Mouse (Mus musculus) embryonic stem cell, embryonic (primary cell): Measurements from ENCODE around the gene Gm3259.
"Not testable (repeated sequence)": the region's sequence is repeated elsewhere in the genome, so short reads cannot be mapped to it uniquely, and the experiment has no call there.

Source experiments
- CTCF ChIA-PET, 4 experiments: fragments of 300-600 bp in 2 of 4; fragments of 350-600 bp in 2 of 4; sonication (Branson Sonifier 250); formaldehyde crosslinking; loops; one replicate each; lab custom pipeline; 2022; ENCODE audit warnings: inconsistent platforms in 2 of 4; lab: Charles Lee
- POLR2A ChIA-PET, 4 experiments: fragments of 300-600 bp in 2 of 4; fragments of 350-600 bp in 2 of 4; sonication (Branson Sonifier 250); formaldehyde crosslinking; loops; one replicate each; lab custom pipeline; 2022; ENCODE audit warnings: antibody characterized with exemption in 4 of 4, inconsistent platforms in 1 of 4; lab: Charles Lee

The Gm3259 gene

DNA sequence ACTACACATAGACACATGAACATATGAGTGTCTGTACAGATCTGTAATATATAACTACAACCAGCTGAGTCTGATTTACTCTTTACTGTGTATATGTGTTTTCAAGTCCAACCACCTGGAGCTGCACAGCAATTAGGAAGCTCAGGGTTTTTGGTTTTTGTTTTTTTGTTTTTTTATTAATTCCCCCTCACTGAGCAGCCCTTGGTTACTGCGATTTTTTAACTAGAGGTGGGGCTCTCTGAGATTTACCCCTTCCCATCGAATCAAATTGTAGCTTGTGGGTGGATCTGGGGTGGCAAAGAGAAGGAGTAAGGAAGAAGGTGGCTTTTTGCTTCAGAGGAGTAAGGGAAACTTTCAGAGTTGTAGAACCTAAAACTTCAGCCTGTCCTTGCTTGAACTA lies at the start of gene Gm3259:
Gm3259 (plus strand) TSS at position 301 of the 400 bp plus-strand sequence.
- CTCF ChIA-PET, POLR2A ChIA-PET: not testable (repeated sequence)

GRCm38 (mm10) chr5:95272668-95273067 lies 33.0 kb upstream of the Gm3259 start, which contains the start of gene Gm10424:
Gm10424 (minus strand) TSS chr5:95272768.
- CTCF ChIA-PET, POLR2A ChIA-PET: not testable (repeated sequence)
